Mouse (Mus musculus): ENCODE data around the gene Sirt7. TPM values are rescaled to one million over a fixed set of nuclear protein-coding genes. Genes with fewer than 3 reads are reported as not detected.
A peak's percentile ranks its signal among the peaks of the same experiment; 100 is the strongest.

Sirt7 gene
- total RNA-seq, 2 experiments from 2014 or later = 48.3 to 79.3 TPM

DNA sequence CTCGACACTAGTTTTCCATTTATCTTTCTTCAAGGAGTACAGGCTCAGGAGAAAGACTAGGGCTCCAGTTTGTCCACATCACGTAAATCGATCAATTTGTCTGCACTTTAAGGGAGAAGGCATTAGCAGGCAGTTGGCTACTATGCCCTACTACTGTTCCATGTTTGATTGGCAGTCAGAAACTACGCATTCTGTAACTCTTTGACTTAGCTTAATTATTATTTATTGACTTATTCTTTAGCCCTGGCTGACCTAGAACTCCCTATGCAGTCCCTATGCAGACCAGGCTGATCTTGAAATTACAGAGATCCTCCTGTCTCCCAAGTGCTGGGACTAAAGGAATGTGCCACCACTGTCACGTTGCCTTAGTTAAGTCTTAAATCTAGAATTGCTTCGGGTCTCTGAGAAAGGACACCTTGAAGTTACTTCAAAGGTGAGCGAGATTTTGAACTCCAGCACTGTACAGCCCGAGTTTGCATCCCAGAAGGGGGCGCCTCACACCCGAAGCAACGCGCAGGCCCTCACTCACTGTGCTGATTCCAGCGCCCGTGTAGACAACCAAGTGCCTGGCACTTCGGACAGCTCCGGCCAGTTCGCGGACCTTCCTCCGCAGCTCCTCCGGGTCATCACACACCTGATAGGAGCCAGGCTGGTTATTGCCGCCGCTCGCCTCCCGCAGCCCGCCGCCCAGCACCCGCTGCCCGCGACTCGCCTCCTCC is 920 bp downstream of the Sirt7 start:
- ATAC-seq (replicated peaks; ENCODE audit: low FRiP score, low TSS enrichment, poor library complexity, severe bottlenecking) = 0 out of 2 replicates have a peak, but pooled peaks have one; percentile 33

DNA sequence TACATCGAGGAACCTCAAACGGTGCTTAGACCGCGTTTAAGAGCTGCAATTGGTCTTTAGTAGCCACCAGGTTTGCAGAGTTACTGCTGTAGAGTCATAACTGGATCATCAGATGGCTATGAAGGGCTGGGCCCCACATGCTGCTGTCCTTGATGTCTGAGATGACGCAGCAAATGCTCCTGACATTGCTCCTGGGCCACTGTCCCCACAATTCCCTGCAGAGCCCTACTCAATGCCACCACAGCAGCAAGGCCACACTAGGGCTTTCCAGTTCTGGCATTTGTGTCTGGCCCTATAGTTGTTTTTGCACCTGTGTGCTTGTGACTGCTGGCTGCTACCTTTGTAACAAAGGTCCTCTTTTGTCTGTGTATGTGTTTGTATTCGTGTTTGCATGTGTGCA is 2.2 kb downstream of the Sirt7 start:
- no peak for ATAC-seq (replicated peaks; ENCODE audit: low FRiP score, low TSS enrichment, poor library complexity, severe bottlenecking)

DNA sequence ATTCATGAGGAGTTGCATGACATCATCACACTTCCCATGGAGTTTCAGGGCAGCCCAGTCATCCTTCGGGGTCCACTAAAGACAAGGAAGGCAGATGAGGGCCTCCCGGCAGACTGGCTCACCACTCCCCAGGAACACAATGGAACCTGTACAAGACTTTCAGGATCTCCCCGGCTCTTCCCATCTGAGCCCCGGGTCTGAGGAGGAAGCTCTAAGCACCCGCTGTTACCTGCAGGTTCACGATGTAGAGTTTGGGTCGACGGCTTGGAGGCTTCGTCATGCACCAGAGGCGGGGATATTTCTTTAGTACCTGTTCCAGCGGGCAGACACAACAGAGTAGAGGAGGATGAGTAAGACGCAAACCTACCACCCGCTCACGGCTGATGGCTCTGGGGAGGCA is 4.8 kb downstream of the Sirt7 start:
- ATAC-seq (replicated peaks; ENCODE audit: low FRiP score, low TSS enrichment, poor library complexity, severe bottlenecking) = no peak

DNA sequence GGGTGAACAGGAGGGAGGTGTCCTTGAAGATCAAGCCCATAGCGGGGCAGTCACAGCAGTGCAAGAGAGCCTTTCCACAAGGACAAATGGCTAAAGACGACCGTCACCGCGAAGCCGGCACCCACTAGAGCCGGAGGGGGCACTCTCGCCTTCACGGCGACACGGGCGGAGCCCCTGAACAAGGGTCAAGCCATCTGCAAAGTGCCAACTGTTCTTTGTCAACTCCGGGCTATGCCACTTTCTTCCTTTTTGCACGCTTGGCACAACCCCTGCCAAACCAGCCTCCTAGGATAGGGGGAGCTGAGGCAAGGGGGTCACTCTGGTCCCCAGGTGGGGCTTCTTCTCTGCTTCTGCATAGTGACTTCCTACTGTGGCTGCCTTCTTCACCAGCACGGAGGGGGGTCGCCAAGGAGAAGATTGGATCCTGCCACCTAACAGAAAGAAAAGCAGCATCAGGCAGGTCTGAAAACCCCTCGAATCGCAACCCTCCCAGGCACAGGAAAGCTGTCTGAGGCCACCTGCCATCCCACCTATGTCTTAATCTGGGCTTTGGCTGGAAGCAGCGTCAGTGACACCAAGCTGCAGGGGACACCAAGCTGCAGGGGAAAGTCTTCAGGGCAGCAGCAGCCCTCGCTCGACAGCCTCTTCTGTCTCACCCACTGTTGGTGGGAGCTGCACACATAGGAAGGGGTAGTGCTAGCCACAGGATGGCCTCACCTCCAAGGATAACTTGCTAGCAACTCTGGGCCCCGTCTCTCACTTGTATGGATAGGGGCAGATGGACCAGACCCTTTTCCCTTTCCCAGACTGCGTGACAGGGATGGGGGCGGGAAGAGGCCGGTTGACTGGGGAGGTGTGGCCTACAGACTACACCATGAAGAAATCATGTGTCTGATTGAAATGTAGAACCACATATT is 6.2 kb downstream of the Sirt7 start:
- no peak for ATAC-seq (replicated peaks; ENCODE audit: low FRiP score, low TSS enrichment, poor library complexity, severe bottlenecking)

DNA sequence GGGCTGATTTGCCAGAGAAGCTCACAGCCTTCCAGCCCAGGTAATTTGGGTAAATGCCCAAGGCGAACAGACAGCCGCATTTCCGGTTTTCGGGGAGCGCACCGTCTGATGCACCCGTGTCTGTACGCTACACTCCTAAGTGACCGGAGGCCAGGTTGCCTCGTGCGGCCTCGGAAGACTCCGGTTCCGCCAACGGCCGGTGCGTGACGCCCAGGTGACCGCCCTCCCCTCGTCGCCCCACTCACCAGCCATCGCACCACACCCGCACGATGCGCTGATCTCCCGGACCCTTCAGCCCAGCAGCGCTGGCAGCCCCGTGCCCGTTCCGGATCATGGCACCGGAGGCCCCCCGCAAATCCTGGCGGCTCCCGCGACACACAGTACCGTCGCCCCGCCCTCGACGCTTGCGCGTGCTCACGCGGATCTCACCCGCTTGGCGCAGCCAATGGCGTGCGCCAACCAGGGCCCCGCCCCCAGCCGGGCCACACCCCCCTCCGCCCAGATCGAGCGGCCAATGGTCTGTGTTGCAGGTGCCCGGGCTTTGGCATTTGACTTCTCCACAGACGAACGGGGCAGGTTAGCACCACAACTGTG is 7.4 kb downstream of the Sirt7 start, which contains the start of gene Pcyt2:
Gene Pcyt2, minus strand, starts transcription at position 418 of the 594 bp plus-strand sequence.
- peak; percentile 84 for ATAC-seq (replicated peaks; ENCODE audit: low FRiP score, low TSS enrichment, poor library complexity, severe bottlenecking)

DNA sequence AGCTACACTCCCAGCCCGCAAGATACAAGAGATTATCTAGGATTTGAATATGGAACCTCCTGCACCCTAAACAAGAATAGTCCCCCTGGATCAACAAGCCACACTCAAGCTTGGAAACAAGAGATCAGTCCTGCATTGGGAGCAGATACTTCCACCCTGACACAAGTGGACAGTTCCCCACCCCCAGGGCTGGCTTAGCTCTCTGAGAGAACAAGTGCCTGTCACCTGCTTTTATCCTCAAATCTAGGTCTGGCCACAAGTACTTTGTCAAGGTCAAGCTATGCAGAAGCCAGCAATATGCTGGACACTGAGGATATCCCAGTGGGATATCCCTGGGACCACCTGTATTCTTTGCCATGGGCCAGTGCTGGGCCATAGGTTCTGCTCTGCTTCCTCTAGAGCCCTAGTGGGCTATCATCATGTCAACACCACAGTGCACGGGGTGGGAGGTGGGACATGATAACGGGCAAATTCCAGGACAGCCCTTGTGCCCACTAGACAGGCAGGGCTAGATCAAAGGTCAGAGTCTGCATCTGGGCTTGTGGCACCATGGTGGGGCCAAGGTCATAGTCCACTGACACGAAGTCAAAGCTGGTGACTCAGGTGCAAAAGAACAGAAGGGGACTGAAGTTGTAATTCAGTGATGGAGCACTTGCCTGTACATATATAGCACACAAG is 8.3 kb downstream of the Sirt7 start:
- peak; percentile 27 for ATAC-seq (replicated peaks; ENCODE audit: low FRiP score, low TSS enrichment, poor library complexity, severe bottlenecking)

DNA sequence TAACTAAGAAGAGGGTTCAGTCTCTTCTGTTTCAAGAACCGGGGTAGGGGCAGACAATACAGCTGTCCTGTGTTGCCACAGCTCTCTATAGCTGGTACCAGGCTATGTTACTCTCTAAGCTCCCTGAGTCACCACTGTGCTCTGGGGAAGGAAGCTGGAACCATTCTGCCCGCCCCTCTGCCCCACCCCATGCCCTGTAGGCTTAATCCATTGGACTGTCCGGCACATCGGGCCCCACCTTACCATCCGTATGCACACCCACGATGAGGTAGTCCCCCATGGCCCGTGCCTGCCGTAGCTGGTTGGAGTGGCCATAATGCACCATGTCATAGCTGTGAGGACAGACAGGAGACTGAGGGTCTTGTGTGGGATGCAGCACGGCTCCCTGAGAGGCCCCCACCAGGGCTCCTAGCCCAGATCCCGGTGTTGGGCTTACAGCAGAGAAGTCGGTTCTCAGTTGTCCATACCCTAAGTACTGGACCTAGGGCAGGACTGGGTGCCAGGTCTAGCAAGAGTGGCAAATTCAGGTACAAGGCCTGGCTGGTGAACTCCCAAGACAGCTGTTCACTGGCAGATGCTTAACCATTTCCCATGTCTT is 9.3 kb downstream of the Sirt7 start:
- ATAC-seq (replicated peaks; ENCODE audit: low FRiP score, low TSS enrichment, poor library complexity, severe bottlenecking) = no peak

DNA sequence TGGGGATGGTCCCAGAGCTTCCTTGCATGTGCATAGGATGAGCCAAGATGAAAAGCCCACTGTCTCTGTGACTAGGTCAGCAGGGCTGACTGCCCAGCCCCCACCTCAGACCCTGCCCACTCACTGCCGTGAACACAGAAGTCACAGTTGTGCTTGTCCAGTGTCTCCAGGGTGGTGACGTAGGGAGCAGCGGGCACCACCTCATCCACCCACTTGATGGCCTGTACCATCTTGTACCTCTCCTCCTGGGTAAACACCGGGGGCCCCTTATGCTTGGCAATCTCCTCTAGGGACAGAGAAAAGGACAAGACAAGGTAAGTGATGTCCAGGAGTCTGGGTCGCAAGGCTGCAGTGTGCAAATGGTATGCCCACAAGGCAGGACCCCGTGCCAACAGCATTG is 9.9 kb downstream of the Sirt7 start:
- ATAC-seq (replicated peaks; ENCODE audit: low FRiP score, low TSS enrichment, poor library complexity, severe bottlenecking) = no peak

DNA sequence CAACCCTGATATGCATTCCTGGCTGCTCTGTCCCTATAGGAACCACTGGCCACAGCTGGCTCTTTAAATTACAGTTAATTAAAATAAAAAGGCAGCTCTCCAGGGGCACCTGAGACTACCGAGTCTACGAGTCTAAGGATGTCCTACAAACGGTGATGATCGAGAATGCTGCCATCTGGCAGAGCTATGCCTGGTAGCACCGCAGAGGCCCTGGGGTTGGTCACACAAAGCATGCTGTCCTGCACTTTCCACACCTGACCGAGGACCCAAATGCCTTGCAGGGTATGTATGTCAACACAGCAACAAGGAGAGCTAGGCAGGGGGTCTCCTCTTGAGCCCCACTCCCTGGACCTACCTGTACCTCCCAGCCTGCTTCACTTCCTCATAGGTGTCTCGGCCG is 11.1 kb downstream of the Sirt7 start:
- ATAC-seq (replicated peaks; ENCODE audit: low FRiP score, low TSS enrichment, poor library complexity, severe bottlenecking) = no peak

DNA sequence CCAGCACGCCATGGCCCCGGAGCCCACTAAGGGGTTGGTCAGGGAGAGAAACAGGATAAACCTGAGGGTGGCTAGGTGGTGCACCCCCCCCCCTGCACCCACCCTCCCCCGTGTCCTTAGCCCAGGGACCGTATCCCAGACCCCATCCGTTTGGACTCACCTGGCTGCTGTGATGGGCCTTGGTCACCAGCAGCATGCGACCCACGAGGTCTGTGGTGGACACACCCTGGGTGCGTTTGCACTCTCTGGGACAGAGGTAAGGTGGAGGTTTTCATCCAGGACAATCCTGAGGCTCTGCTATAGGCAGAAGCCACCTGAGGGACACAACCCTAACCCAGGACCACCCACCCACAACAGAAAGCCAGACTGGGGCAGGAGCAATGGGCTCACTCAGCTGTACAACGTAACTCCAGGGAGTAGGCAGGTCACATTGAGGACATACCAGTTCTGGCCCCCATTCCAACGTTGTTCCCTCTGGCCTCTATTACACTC is 11.5 kb downstream of the Sirt7 start:
- ATAC-seq (replicated peaks; ENCODE audit: low FRiP score, low TSS enrichment, poor library complexity, severe bottlenecking) = no peak

DNA sequence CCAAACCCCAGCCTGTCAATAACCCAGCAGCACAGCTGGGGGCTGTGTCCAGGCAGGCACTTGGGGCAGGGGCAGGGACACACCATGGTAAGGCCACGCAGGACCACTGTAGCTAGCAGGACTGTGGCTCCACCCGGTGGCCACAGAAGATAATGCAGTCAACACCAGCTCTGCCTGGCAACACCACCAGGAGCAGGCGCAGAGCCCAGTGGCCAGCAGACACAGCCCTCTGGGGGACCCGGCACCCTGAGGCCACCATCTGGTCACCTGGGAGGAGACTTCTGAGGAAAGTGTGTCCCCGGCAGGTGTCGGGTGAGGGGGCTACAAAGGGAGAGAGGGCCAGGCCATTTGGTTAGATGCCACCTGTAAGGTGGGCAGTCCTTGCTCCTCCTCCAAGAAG is 12.3 kb downstream of the Sirt7 start:
- ATAC-seq (replicated peaks; ENCODE audit: low FRiP score, low TSS enrichment, poor library complexity, severe bottlenecking) = peak; percentile 65

DNA sequence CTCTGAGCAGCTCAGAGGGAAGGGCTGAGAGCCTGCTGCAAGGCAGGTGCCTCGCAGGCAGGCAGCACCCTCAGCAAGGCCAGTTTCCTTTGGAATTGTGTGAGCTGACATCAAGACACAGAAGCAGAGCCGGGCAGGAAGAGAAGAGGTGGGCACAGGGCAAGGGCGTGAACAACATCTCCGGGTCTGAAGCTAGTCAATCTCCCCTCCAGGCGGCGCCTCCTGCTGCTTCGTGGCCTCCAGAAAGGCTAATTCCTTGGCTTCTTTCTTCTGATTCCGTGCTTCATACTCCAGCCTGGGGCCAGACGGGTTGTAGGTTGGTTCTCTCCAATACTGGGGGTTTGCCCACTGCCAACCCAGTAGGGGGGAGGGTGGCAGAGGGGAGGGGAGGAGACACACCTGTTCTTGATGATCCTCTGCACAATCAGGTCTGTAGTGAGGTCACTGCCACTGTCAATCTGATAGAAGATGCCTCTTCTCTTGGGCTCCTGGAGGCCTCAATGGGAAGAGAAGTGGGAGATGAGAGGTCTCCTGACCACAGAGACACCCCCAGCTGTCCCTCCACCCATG is 14.5 kb downstream of the Sirt7 start:
- ATAC-seq (replicated peaks; ENCODE audit: low FRiP score, low TSS enrichment, poor library complexity, severe bottlenecking) = no peak

DNA sequence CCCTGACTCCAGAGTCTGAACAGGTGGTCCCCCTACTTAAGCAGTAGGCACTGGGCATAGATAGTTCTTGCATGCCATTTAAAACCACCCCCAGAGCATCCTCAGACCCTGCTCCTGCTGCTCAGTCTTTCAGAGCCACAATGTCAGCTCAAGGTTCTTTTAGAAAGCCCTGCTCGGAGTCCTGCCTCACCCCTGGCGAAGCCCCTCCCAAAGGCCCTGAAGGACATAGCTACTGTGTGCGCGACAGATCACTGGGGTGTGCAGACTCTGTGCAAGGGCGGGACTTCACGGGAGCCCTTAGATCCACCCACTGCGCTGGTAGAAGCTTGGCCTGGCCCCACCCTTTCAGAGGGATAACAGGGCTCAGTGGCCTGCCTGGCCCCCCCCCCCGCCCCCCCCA is 15.8 kb downstream of the Sirt7 start:
- peak; percentile 38 for ATAC-seq (replicated peaks; ENCODE audit: low FRiP score, low TSS enrichment, poor library complexity, severe bottlenecking)

DNA sequence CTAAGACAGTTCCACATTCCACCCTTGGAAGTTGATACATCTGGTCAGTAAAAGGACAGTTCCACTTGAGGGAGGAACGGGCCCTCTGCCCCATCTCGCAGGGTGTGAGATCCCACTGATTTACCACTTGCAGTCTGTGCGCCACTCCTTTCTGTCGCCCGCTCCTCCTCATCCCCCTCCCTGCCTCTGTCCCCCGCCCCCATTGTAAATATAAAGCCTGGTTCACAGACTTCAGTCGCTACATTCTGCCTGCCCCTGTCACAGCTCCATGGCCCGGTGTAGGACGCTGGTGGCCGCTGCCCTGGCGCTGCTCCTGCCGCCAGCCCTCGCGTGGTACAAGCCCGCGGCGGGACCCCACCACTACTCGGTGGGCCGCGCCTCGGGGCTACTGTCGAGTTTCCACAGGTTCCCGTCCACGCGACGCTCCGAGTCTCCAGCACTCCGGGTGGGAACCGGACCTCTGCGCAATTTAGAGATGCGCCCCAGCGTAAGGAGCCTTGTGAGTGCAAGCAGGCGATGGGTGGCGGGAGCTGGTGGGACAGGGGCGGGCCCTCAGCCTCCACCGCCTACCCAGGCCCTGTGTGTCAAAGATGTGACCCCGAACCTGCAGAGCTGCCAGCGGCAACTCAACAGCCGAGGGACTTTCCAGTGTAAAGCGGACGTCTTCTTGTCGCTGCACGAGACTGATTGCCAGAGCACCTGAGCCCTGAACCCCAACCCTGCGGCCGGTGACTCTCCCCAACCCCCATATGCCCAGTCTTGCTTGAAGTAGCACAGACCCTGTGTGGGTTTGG is 16.6 kb downstream of the Sirt7 start, which contains the start of gene Npb:
Gene Npb, plus strand, starts transcription at position 237 of the 794 bp plus-strand sequence.
- no peak; the same call in 1 of the 2 replicates for ATAC-seq (replicated peaks; ENCODE audit: low FRiP score, low TSS enrichment, poor library complexity, severe bottlenecking)

DNA sequence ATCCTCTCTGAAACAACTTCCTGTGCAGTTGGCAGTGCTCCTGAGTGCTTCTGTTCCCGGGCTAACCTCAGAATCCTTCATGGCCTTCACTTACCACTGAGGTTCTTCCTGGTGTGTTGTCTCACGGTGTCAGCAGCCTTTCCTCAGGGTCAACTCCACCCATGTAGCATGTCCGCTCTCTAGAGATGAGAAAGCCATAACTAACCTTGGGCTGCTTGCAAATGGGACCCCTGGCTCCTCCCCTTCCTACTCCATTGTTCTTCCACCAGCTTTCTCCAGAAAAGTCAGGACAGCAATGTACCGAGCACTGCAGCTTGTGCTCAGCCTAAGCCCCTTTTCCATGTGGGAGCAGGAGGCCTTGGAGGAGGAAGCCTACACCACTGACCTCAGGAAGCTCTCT is 18.3 kb downstream of the Sirt7 start:
- no peak for ATAC-seq (replicated peaks; ENCODE audit: low FRiP score, low TSS enrichment, poor library complexity, severe bottlenecking)

DNA sequence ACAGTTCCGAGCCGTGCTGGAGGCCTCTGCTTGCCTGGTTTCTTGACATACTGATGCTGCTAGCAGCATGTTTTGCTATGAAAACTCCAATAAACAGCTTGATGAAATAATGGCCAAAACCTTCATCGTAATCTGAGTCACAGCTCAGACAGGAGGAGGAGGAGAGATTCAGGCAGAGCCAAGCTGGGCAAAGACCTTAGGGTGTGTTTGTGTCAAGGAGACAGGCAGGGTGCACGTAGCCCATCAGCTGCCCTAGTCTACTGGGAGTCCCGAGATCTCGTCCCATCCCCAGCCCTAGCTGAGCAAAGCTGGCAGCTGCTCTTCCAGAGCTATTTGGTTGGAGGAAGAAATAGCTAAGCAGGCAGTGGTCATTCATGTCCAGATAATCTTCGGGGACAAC is 19.4 kb downstream of the Sirt7 start:
- ATAC-seq (replicated peaks; ENCODE audit: low FRiP score, low TSS enrichment, poor library complexity, severe bottlenecking) = no peak

DNA sequence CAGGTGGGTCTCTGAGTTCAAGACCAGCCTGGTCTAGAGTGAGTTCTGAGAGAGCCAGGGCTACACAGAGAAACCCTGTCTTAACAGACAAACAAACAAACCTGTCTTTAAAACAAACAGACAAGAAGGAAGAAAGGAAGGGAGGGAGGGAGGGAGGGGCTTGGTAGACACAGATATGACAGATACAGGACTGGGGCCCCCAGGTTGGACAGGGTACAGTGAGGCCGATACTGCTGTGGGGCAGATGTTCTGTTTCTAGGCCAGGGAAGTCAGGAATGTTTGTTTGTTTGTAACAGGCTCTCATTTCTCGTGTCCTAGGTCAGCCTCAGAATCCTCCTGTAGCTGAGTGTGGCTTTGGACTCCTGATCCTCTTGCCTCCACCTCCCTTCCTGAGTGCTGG is 21.5 kb downstream of the Sirt7 start:
- ATAC-seq (replicated peaks; ENCODE audit: low FRiP score, low TSS enrichment, poor library complexity, severe bottlenecking) = no peak

DNA sequence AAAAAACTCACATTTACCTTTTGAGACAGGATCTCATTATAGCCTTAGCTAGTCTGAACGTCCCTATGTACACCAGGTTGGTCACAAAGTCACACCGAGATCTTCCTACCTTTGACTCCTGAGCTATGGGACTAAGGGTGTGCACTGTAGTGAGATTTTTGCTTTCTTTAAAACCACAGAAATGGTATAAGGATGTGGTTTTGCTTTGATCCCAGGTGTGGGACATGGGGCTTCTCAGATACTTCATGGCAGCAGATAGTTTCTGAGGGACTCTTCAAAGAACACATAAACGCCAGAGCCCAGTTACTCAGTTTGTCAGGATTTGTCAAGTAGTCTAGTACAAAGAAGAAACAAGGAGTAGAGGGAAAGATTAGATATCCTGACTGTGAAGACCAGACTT is 24.3 kb downstream of the Sirt7 start:
- no peak for ATAC-seq (replicated peaks; ENCODE audit: low FRiP score, low TSS enrichment, poor library complexity, severe bottlenecking)

All from megakaryocyte-erythroid progenitor cell, adult 5-6 weeks (primary cell).